Mouse (Mus musculus) liver, adult (tissue): ENCODE results near the gene Ttc23.

ENCODE experiments used
- GATA4 ChIP-seq: IDR thresholded peaks from 2 replicates; pipeline ENCODE4 v1.6.1; 2014; ENCODE audit warnings: mild to moderate bottlenecking, low read length; ENCODE audit not compliant: insufficient replicate concordance

Ttc23 gene

DNA sequence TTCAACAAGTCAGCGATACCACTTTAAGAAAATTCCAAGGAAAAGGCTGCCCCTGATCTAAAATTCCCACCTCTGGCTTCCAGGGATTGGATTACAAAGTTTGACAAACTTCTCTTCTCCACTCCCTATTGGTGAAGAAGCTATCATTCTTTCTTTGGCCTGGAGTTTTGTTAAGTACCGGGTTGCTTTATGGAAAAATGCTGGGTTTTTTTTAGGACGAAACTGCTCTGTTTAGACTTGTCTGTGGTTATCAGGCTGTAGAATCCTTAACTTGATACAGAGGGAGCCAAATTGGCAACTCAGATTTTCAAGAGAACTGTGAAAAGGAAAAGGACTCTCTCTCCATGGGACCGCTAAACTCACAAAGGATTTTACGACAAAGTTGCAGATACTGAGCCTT, at the start of gene Ttc23:
Ttc23 (plus strand) TSS at position 134 of the 400 bp plus-strand sequence.
- no peak for TF ChIP-seq GATA4

- TF ChIP-seq GATA4 = no peak
These were observed 49.2 kb upstream of the Ttc23 start for GRCm38 (mm10) chr7:67598050-67598449.

GRCm38 (mm10) chr7:67605114-67605513, 42.1 kb upstream of the Ttc23 start:
- no peak for TF ChIP-seq GATA4

- TF ChIP-seq GATA4 = no peak
These were observed 41.0 kb upstream of the Ttc23 start for GRCm38 (mm10) chr7:67606250-67606649.

GRCm38 (mm10) chr7:67607669-67608347, 39.4 kb upstream of the Ttc23 start:
- TF ChIP-seq GATA4 = no peak

- no peak for TF ChIP-seq GATA4
These were observed 38.7 kb upstream of the Ttc23 start for GRCm38 (mm10) chr7:67608348-67609024.

GRCm38 (mm10) chr7:67613795-67614463, 33.3 kb upstream of the Ttc23 start:
- TF ChIP-seq GATA4 = no peak

DNA sequence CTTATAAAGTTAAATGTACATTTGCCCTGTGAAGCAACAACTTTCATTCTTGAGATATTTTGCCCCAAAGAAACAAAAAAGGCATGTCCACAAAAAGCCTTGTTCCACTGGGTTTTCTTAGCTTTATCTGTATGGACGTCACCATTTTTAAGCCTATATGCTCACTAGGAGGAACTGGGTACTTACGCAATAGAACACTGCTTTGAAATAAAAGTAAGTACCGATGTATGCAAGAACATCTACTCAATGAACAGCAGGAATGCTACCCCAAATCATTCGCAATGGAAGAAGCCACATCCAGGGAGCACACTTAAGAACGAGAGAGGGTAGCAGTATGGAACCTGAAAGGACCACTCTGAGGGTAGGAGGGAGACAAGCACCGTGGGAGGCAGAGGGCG, 32.7 kb upstream of the Ttc23 start:
- no peak for TF ChIP-seq GATA4

DNA sequence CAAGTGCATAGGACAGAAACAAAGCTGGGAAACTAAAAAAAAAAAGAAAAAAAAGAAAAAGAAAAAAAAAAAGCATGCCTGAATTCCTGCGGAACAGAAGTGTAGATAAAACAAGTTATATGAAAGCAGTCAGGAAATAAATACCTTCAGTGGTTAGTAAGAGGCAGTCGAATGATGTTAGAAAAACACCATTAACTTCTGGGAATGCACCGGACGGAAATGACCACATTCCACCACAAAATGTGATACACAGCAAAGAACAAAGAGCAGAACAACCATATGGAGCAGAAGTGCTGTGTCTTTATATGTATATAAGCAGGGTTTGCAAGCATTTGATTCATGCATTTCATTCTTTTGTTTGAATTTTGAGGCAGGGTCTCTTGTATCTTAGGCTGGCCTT, 30.3 kb upstream of the Ttc23 start:
- TF ChIP-seq GATA4 = no peak

DNA sequence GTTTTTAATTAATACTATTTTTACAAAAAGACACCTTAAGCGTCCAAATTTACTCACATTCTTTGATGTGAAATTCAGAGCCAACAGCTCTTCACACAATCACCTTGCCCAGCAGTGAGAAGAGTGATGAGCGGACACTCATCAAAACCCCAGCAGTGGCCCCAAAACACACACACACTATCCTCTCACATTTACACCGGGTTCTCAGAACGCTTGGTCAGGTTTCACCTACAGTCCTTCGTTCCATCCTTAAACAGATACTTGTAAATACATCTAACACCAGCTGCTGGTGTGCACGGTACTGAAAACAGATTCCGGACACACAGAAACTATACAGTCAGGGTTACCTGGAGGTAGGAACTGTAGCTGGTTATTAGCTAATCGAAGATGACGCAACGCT, 29.6 kb upstream of the Ttc23 start:
- TF ChIP-seq GATA4 = no peak

DNA sequence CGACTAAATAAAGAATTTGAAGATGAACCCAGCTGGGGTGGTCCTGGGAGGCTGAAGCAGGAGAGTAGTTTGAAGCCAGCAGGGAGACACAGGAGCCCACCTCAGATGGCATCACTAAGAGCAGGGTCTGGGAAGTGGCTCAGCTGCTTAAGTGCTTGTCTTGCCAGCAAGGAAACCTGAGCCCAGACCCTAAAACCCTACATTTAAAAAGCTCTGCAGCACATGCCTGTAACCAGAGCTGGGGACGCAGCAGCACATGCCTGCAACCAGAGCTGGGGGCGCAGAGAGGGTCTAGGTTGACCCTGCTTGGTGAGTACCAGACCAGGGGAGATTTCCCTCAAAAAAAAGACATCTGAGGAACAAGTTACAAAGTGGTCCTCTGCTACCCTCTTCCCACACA, 28.9 kb upstream of the Ttc23 start:
- TF ChIP-seq GATA4 = no peak

DNA sequence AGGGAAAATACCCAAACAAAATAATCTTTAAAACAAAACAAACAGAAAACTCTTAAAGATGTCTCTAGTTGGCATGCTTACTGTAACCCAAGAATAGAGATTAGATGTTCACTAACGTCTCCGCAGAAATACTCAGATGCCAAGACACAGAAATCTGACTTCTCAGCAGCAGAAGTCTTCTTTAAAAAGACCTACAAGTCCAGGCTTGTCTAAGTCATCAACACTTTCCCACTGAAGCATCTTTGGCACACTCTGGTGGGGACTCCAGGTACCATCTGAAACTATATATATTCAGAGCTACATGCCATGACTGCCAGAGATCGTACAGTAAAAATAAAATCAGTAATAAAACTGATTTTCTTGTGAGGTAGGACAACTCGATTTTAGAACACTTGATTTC, 27.4 kb upstream of the Ttc23 start:
- no peak for TF ChIP-seq GATA4

GRCm38 (mm10) chr7:67622151-67622550, 25.1 kb upstream of the Ttc23 start:
- TF ChIP-seq GATA4 = no peak

GRCm38 (mm10) chr7:67626671-67627070, 20.5 kb upstream of the Ttc23 start:
- no peak for TF ChIP-seq GATA4

DNA sequence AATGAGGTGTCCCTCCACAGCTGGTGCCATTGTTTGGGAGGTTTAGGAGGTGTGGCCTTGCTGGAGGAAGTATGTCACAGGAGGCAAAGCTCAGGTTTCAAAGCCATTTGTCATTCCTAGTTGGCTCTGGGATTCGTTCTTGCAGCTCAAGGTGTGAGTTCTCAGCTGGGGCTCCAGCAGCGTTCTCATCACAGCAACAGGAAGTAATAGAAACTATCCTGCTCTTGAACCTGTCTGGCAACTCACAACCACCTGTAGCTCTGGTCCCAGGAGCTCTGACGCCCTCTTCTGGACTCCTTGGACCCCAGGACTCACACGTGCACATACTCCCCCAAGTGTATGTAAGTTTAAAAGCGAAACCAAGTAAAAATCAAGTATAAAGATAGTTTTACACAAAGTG, 17.5 kb upstream of the Ttc23 start:
- no peak for TF ChIP-seq GATA4

DNA sequence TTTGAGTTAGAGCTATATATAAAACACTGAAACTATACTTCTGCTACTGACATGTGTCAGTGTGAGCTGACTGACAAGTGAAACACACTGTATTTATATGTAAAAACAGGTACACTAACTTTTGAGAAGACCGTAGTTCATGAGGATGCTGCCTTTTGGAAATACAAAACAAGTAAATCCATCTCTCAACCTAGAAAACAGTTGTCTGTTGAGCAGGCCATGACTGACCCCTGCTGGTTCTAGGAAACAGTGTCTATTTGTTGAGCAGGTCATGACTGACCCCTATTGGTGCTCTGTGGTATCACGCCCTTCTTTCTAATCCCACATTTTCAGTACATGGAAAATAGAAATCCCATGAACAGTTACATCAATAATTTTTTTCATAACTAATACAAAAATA, 16.4 kb upstream of the Ttc23 start:
- TF ChIP-seq GATA4 = no peak

DNA sequence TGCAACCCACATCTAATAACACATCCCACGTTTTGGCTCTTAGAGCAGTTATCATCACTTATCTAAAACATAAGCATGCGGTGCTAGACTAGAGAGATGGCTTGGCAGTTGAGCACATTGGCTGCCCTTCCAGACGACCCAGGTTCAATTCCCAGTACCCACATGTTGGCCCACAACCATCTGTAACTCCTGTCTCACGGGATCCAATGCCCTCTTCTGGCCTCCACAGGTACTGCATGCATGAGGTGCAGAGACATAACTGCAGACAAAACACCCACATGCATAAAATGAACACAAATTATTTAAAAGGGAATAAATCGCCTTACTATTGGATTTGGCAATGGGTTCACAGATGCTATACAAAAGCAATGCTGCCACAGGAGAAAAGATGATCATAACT, 14.8 kb upstream of the Ttc23 start:
- TF ChIP-seq GATA4 = no peak

- no peak for TF ChIP-seq GATA4
These were observed 13.0 kb upstream of the Ttc23 start for GRCm38 (mm10) chr7:67634210-67634609.
